Mouse (Mus musculus) thymus, postnatal 0 days (tissue): ENCODE data around the gene Synrg. TPM values are rescaled to one million over a fixed set of nuclear protein-coding genes. Genes with fewer than 3 reads are reported as not detected.

Source experiments
- DNase-seq: peaks from one replicate; pipeline ENCODE4 v3.0.0-alpha.2; 2015; ENCODE audit warnings: low spot score
- polyA plus RNA-seq: library from polyadenylated mRNA; unstranded; fragments of >200 nt; fragmentation: Nextera tagmentation; extraction: Ambion mirVana; gene quantifications from 2 replicates; pipeline ENCODE4 v1.2.1, GENCODE M21; 2015

The Synrg gene
- polyA plus RNA-seq, 1 experiment from 2014 or later, result 16.7 TPM

DNA sequence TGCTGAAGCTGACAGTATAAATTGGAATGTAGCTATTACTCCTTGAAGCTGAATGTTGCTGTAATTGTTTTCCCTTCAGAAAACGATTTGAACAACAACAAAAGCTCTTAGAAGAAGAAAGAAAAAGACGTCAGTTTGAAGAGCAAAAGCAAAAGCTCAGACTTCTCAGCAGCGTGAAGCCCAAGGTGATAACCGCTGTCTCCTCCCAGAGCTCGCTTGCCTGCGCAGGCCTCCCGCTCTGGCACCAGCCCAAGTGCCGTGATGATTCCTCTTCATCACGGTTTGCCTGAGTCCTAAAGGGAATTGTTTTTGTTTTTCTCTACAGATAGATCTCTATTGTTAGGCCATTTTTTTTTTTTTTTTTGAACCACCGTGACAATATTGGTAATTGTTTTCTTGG lies 17.1 kb downstream of the Synrg start:
- DNase-seq, result no peak

DNA sequence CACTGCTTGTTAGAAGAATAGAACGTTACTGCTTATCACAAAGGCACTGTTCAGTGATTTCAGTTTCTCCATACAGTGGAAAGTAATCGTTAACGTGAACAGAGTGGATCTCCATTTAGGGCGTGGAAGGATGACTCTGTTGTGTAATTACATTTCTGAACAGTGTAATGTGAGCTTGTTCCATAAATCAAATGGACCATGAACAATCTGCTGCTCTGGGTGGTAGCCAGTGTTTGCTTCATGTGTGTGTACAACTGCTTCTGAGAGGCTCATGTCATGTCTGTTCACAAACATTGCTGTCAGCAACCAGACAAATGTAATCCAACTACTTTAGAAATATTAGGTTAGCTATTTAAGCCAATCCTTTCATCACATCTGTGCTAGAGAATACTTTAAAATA lies 27.5 kb downstream of the Synrg start:
- DNase-seq, result no peak

DNA sequence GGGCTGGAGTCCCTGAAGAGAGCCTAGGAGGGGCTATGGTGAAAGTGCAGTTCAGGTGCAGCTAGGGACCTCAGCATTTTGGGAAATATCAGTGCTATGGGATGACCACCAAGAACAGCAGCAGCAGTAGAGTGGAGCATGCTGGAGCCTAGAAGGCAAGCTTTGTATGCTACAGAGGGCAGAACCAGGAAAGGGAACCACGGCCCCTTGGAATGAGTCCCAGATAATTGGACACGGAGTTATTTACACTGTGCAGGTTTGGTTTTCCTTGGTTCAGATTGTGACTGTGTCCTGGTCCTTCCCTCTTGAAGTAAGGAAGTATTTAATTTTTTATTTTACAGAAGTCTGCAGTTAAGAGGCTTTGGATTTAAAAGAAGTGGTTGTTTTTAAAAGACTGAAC lies 29.2 kb downstream of the Synrg start:
- DNase-seq, result no peak

DNA sequence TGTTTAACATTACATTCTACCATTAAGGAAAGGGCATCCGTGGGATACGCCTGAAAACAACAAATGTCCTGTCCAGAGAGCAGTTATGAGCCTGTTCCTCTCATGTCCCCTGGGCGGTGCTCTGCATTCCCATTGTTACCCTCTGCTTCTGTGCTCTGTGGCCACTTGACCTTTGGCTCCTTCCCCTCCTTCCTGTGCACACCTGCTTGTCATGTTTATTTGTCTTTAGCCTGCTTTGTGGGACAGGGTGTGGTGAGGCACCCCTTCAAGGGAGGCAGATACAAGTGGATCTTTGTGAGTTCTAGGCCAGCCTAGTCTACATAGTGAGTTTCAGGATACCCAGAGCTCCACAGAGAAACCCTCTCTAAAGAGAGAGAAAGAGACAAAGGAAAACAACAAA lies 30.3 kb downstream of the Synrg start:
- DNase-seq, result no peak

DNA sequence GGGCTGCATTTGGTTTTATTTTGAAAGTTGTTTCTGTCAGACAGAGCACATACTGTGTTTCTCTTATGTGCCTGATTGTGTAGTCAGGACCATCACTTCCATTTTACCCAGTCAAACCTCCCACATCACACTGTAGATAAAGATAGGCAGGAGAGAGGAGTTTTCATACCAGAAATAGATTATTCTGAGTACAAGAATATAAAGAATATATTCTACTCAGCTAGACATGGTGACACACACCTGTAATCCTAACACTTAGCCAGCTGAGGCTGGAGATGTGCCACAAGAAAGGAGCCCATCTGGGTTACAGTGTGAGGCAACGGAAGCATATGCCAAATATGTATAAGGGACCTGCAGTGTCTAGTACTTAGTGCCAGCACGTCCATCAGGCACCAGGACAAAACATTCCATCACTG lies 31.3 kb downstream of the Synrg start:
- no peak for DNase-seq

DNA sequence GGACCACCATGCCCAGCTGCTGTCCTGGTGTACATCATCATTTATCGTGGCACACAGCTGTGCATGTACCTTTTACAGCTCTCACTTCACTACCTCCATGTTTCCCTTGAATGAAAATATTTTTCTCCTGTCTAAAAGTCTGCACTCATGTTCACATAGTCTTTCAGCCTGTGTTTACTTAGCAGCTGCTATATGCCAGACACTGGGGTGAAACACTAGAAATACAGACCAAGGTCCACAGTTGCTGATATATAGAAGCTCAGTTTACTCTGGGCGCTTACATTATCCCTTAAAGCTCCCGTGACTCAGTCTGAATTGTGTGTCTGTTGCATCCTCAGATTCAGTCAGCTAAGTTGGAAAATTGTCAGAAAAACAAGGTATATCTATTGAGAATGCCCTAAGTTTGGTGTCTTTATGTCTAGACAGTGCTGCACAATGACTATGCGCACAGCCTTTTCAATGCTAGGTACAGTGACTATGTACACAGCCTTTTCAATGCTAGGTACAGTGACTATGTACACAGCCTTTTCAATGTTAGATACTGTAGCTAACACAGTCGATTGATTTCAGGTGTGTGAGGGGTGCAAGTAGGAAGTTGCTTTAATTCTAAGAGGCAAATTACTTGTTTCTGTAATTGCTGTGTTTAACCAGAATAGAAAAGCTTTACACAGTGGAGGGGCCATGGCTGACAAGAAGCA lies 33.1 kb downstream of the Synrg start:
- DNase-seq, result no peak

- DNase-seq, result no peak
Observed at GRCm38 (mm10) chr11:83998993-83999392, 34.8 kb downstream of the Synrg start.

DNA sequence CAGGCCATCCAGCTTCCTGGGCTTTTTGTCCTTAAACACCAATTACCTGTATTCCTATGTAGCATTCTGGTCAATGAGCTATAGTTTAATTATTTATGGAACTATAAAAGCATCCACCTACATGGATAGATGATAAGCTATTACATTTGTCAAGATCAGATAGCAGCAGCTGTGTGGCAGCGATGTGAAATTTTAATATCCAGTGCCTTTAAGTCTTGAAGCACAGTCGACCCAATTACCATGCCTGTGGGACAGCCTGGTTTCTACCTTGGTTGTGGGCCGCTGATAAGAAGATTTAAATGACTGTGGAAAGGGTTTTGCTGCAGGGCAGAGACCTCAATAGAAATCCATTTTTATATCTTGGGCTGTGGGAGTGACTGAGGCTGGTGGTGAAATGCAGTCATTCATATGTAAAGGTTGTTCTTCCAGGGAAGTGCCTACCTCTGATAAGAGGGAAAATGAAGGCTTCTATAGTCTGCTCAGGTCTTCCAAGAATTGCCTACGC lies 35.2 kb downstream of the Synrg start:
- no peak for DNase-seq

GRCm38 (mm10) chr11:84001257-84001656 lies 37.0 kb downstream of the Synrg start:
- no peak for DNase-seq

DNA sequence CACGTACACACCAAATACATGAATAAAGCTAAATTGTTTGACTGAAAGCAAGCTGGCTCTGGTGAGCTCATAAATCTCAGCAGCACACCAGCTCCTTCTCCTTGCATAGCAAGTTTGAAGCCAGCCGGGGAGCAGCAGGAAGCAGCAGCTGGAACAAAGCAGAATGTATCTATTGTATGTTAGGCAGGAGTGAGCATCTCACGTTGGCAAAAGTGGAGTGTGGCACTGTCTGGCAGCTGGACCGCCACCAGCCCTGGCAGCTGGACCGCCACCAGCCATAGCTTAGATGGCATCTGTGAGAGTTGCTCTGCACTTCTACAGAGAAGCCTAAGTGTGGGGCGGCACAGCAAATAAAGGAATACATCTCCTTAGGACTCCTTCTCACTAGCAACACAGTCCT lies 39.8 kb downstream of the Synrg start:
- DNase-seq, result no peak

- peak; percentile 22 for DNase-seq
Observed at GRCm38 (mm10) chr11:84009001-84009400, 44.8 kb downstream of the Synrg start.

DNA sequence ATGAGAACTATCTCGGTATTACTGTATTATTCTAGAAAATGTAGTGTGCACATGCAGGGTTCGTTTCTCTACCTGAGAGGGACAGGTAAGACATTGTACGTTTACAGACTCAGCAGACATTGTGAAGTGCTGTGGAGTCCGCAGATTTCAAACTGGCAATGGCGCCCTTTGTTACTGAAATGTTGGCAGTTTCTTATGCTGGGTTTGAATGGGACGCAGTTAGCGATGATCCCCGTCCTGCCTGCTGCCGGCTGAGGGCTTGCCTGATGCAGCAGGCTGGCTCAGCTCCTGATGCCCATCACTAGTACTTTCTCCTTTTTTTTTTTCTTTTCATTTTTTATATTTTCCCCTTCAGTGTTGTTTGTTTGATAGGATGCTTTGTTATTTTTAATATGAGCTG lies 46.2 kb downstream of the Synrg start:
- DNase-seq, result no peak

DNA sequence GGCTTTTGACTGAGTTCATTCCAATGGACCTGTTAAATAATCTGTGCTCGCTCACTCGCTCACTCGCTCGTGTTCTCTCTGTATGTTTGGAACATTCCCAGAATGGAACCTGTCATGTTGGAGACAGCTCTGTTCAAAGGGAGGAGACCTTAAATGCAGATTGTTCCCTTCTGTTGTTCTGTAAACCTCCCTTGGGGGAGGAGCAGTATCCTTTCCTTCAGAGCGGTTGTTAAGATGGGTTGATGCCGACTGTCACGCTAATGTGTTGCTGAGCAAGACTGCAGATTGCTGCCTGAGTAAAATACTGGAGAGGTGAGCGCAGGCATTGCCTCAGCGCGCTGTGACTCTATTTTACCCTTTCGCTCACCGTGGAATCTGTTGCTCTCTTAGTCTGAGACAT lies 46.8 kb downstream of the Synrg start:
- DNase-seq, result no peak

- no peak for DNase-seq
Observed at GRCm38 (mm10) chr11:84011576-84011975, 47.3 kb downstream of the Synrg start.

GRCm38 (mm10) chr11:84013105-84013504 lies 48.9 kb downstream of the Synrg start:
- peak; percentile 77 for DNase-seq

DNA sequence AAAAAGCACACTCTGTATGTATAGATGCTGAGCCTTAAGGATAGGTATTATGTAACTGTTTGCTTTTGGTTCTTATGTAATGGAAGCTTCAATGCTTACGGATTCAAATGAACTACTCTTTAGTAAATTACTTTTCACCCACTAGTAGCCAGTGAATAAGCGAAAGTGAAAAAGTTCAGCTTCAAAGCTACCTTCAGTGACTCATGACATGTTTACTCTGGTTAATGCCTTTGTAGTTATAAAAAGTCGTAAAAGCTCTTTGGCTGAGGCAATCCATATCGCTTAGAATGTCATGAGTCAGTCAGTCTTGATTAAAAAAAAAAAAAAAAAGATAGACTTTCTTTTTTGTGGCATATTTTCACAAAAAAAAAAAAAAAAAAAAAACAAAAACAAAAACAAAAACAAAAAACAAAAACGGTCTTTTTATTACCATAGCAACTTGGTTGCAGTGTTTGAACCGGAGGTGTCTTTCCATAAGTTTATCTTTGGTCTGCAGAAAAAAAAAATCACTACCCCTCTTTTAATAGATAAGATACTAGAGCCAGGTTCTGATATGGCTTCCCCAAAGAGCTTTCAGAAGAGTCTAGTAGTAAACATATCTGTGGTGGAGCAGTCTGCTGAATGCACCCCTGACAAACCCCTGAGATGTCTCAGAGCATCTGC lies 52.0 kb downstream of the Synrg start:
- DNase-seq, result no peak

- no peak for DNase-seq
Observed at GRCm38 (mm10) chr11:84016810-84017508, 52.7 kb downstream of the Synrg start.

GRCm38 (mm10) chr11:84027231-84027630 lies 63.0 kb downstream of the Synrg start:
- DNase-seq, result no peak

DNA sequence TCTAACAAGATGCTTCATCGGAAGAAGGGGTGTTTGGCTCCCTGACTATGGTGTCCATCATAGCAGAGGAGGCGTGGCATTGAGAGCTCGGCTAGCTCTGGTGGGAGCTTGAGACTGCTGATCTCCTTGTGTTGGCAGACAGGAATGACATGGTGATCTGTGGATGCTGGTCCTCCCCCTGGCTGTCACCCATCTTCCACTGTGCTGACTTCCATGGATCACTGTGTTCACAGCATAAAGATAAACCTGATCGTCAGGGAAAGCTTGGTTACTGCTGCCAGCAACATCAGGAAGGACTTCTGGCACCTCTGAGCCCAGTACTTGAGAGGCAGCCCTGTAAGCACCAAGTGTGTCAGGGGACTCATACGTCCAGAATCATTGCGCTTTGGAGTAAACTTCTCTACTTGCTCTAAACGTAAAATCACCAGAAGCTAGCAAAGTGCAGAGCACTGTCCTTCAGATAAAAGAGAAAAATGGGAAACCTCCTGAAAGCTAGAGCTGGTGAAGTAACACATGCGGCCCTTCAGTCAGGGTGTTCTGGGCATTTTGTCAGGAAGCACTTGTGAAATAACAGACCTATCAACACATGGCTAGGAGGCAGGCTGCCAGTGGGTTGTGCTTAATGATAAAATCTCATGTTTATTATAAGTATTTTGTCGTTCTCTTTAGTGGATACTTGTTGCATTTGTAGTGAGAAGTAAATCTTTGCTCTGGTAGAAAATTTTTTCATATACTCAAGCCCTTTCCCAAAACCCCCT lies 64.2 kb downstream of the Synrg start:
- no peak for DNase-seq

DNA sequence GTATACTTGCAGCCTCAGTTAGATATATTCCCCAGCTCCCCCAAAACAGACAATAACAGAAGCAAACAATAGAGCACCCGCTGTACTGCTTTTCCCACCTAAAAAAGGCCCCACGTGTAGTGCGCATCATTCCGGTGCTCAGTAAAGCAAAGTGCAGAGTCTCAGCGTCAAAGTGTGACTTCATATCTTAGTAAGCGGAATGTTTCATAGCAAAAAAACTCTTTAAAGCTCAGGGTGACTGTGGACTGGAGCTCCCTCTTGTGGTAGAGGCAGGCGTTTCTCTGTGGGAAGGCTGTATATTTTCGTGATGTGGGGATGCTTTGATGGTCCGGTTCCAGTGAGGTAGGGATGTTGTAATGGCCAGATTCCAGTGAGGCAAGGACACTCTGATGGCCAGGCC lies 67.7 kb downstream of the Synrg start:
- DNase-seq, result peak; percentile 57

DNA sequence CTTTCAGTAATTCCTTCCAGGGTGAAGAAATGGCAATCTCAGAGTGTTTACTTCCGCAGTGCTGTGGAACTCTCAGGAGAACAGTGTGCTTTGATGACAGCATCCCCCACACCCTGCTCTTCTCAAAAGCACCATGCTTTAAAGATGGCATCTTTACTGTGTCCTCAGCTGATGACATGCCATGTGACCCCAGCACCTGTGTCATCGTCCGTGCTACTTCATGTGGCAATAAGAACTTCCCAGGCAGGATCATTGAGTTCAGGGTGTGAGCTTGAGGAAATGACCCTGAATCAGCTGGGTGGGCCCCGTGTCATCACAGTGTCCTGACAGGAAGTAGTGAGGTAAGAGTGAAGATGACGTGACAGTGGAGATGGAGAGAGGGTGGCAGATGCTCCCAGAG lies 68.3 kb downstream of the Synrg start:
- no peak for DNase-seq

DNA sequence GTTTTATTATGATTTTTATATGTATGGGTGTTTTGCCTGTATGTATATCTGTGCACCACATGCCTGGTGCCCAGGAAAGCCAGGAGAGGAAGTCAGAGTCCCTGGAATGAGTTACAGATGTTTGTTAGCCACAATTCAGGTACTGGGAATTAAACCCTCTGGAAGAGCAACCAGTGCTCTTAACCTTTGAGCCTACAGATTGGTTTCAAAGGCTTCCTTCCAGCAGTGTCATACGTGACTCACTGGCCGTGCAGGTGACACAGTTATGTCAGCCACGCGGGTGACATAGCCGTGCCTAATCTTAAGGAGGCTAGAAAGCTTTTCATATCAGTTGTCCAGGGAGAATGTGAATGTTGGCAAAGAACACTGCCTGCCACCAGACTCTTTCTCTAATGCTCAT lies 69.4 kb downstream of the Synrg start:
- no peak for DNase-seq
